Mouse (Mus musculus) ES-Bruce4 (cell line): ENCODE data around the gene Snx9. TPM values are rescaled to one million over a fixed set of nuclear protein-coding genes. Genes with fewer than 3 reads are reported as not detected.

ENCODE experiments used
- H3K27ac ChIP-seq: 2 replicates; pipeline ENCODE4 v1.5.1; 2012; ENCODE audit warnings: low read length, inconsistent platforms; ENCODE audit not compliant: insufficient read depth
- H3K27me3 ChIP-seq: 2 replicates; pipeline ENCODE4 v1.6.1; 2012; ENCODE audit warnings: mild to moderate bottlenecking, low read length, inconsistent platforms; ENCODE audit not compliant: control insufficient read depth, poor library complexity, insufficient read depth, severe bottlenecking
- H3K36me3 ChIP-seq: 2 replicates; pipeline ENCODE4 v1.6.1; 2012; ENCODE audit warnings: inconsistent platforms, mild to moderate bottlenecking, low read length, moderate library complexity; ENCODE audit not compliant: control insufficient read depth, poor library complexity, insufficient read depth, severe bottlenecking
- H3K4me1 ChIP-seq: one replicate; pipeline ENCODE4 v1.8.1; 2011; ENCODE audit warnings: low read length; ENCODE audit not compliant: control insufficient read depth, insufficient read depth
- H3K4me3 ChIP-seq: 2 replicates; pipeline ENCODE4 v1.5.1; 2011; ENCODE audit warnings: low read depth, mild to moderate bottlenecking, low read length
- H3K9ac ChIP-seq: 2 replicates; pipeline ENCODE4 v1.6.1; 2012; ENCODE audit warnings: low read depth, mild to moderate bottlenecking, inconsistent platforms; ENCODE audit not compliant: poor library complexity, severe bottlenecking
- H3K9me3 ChIP-seq: replicated peaks from 2 replicates; pipeline ENCODE4 v1.6.1; 2012; ENCODE audit warnings: mild to moderate bottlenecking, low read length, inconsistent platforms; ENCODE audit not compliant: control insufficient read depth, poor library complexity, insufficient read depth, severe bottlenecking
- CTCF ChIP-seq: IDR thresholded peaks from one replicate; pipeline ENCODE4 v1.8.1; 2011; ENCODE audit warnings: low read depth, low read length
- EP300 ChIP-seq: IDR thresholded peaks from 2 replicates; pipeline ENCODE4 v1.6.1; 2011; ENCODE audit warnings: low read depth, low read length; ENCODE audit not compliant: insufficient read depth
- POLR2A ChIP-seq: IDR thresholded peaks from one replicate; pipeline ENCODE4 v1.8.1; 2011; ENCODE audit warnings: low read length; ENCODE audit not compliant: insufficient read depth
- polyA plus RNA-seq: library from polyadenylated mRNA; stranded (reverse); fragments of >200 nt; gene quantifications from 2 replicates; pipeline ENCODE4 v1.2.4, GENCODE M21; 2011; ENCODE audit warnings: low read depth; ENCODE audit not compliant: missing spikeins, insufficient read depth, insufficient read length

Gene Snx9
- polyA plus RNA-seq, 1 experiment: 46.8 TPM

GRCm38 (mm10) chr17:5834798-5835328, 6.3 kb upstream of the Snx9 start:
- H3K9ac ChIP-seq: no peak overlapping the region
- no peaks in the 10 kb centered on the region for H3K9me3 ChIP-seq
- H3K27me3 ChIP-seq: no peaks in the 10 kb centered on the region
- H3K4me3 ChIP-seq: no peak overlapping the region
- H3K4me1 ChIP-seq: no peaks in the 10 kb centered on the region
- H3K36me3 ChIP-seq: no peaks in the 10 kb centered on the region
- TF ChIP-seq EP300 (no peak), CTCF (no peak), POLR2A (no peak)
- H3K27ac ChIP-seq: no peak overlapping the region

- no peaks in the 10 kb centered on the region for H3K9me3 ChIP-seq
- no peaks in the 10 kb centered on the region for H3K4me1 ChIP-seq
- no peaks in the 10 kb centered on the region; the same call in 1 of the 2 replicates for H3K36me3 ChIP-seq
- H3K4me3 ChIP-seq: no peak overlapping the region
- no peaks in the 10 kb centered on the region for H3K27me3 ChIP-seq
- TF ChIP-seq EP300 (no peak), POLR2A (no peak)
- no peak overlapping the region for H3K27ac ChIP-seq
- no peak overlapping the region for H3K9ac ChIP-seq
These were observed 1.4 kb upstream of the Snx9 start for GRCm38 (mm10) chr17:5839549-5840240.

- Histone ChIP-seq H3K9me3 (no peaks in the 10 kb centered on the region), H3K9ac (peak overlapping the region; percentile 96), H3K36me3 (peaks cover 4% of the 10 kb centered on the region), H3K27me3 (no peaks in the 10 kb centered on the region), H3K4me3 (peak overlapping the region; percentile 58), H3K27ac (peak overlapping the region; percentile 10; the same call in 1 of the 2 replicates), H3K4me1 (no peaks in the 10 kb centered on the region)
- TF ChIP-seq CTCF (no peak), EP300 (no peak), POLR2A (no peak)
These were observed 490 bp upstream of the Snx9 start for GRCm38 (mm10) chr17:5840550-5841127.

GRCm38 (mm10) chr17:5841943-5842273, 779 bp downstream of the Snx9 start:
- peak overlapping the region; percentile 96 for H3K9ac ChIP-seq
- no peaks in the 10 kb centered on the region for H3K27me3 ChIP-seq
- peak overlapping the region; percentile 40 for H3K27ac ChIP-seq
- H3K9me3 ChIP-seq: no peaks in the 10 kb centered on the region
- H3K4me1 ChIP-seq: no peaks in the 10 kb centered on the region
- peak overlapping the region; percentile 70 for H3K4me3 ChIP-seq
- peaks cover 8% of the 10 kb centered on the region for H3K36me3 ChIP-seq
- TF ChIP-seq POLR2A (no peak), EP300 (no peak), CTCF (no peak)

GRCm38 (mm10) chr17:5842988-5843640, 2.0 kb downstream of the Snx9 start:
- TF ChIP-seq CTCF (no peak), POLR2A (no peak), EP300 (no peak)

GRCm38 (mm10) chr17:5843641-5843990, 2.5 kb downstream of the Snx9 start:
- Histone ChIP-seq H3K36me3 (peaks cover 8% of the 10 kb centered on the region), H3K4me3 (no peak overlapping the region), H3K27ac (no peak overlapping the region), H3K9me3 (no peaks in the 10 kb centered on the region), H3K4me1 (no peaks in the 10 kb centered on the region), H3K9ac (no peak overlapping the region), H3K27me3 (no peaks in the 10 kb centered on the region)
- no peak for TF ChIP-seq CTCF
- no peak for TF ChIP-seq EP300
- no peak for TF ChIP-seq POLR2A

More at GRCm38 (mm10) chr17:5842988-5843640, 2.0 kb downstream of the Snx9 start:
- H3K4me3 ChIP-seq: no peak overlapping the region
- H3K27me3 ChIP-seq: no peaks in the 10 kb centered on the region
- H3K9me3 ChIP-seq: no peaks in the 10 kb centered on the region
- no peak overlapping the region for H3K27ac ChIP-seq
- no peak overlapping the region for H3K9ac ChIP-seq
- no peaks in the 10 kb centered on the region for H3K4me1 ChIP-seq
- H3K36me3 ChIP-seq: peaks cover 8% of the 10 kb centered on the region
